Mouse (Mus musculus) hindbrain, embryonic 16.5 days (tissue): ENCODE measurements around the gene Gsk3a. TPM values are rescaled to one million over a fixed set of nuclear protein-coding genes. Genes with fewer than 3 reads are reported as not detected.

ENCODE experiments used
- ATAC-seq: fragments of 200-750 bp; cut with Nextera tagmentation; 2 replicates; pipeline ENCODE4 v1.8.0; 2017; ENCODE audit warnings: moderate TSS enrichment, moderate library complexity
- H3K27ac ChIP-seq: fragments of 300-500 bp; sonication (generic); 2 replicates; pipeline ENCODE4 v1.5.1; 2014; ENCODE audit warnings: low read depth, mild to moderate bottlenecking, control low read depth, low read length, moderate library complexity
- H3K27me3 ChIP-seq: fragments of 300-500 bp; sonication (generic); replicated peaks from 2 replicates; pipeline ENCODE4 v1.6.1; 2014; ENCODE audit warnings: low read length; ENCODE audit not compliant: control insufficient read depth, insufficient read depth
- H3K36me3 ChIP-seq: fragments of 300-500 bp; sonication (generic); 2 replicates; pipeline ENCODE4 v1.6.1; 2014; ENCODE audit warnings: mild to moderate bottlenecking, low read length, moderate library complexity, mixed read lengths; ENCODE audit not compliant: control insufficient read depth, insufficient read depth
- H3K4me1 ChIP-seq: fragments of 300-500 bp; sonication (generic); 2 replicates; pipeline ENCODE4 v1.6.1; 2014; ENCODE audit warnings: low read depth, low read length; ENCODE audit not compliant: control insufficient read depth, insufficient read depth
- H3K4me2 ChIP-seq: fragments of 300-500 bp; sonication (generic); 2 replicates; pipeline ENCODE4 v1.6.1; 2014; ENCODE audit warnings: mild to moderate bottlenecking, low read length, control low read depth, moderate library complexity
- H3K4me3 ChIP-seq: fragments of 300-500 bp; sonication (generic); 2 replicates; pipeline ENCODE4 v1.5.1; 2014; ENCODE audit warnings: mild to moderate bottlenecking, low read length, control low read depth, moderate library complexity
- H3K9ac ChIP-seq: fragments of 300-500 bp; sonication (generic); 2 replicates; pipeline ENCODE4 v1.6.1; 2014; ENCODE audit warnings: low read depth, mild to moderate bottlenecking, control low read depth, low read length, moderate library complexity
- H3K9me3 ChIP-seq: fragments of 300-500 bp; sonication (generic); 2 replicates; pipeline ENCODE4 v1.6.1; 2014; ENCODE audit warnings: mild to moderate bottlenecking, low read length, moderate library complexity; ENCODE audit not compliant: control insufficient read depth
- WGBS: fragments of 180-500 bp; shearing (Covaris S2); extraction: QIAGEN DNeasy Blood & Tissue Kit; methylation state at CpG from one replicate; pipeline ENCODE4 v1.1.7; 2014; 5-methylcytosine and 5-hydroxymethylcytosine counted together
- polyA plus RNA-seq: library from polyadenylated mRNA; unstranded; fragments of >200 nt; fragmentation: Nextera tagmentation; extraction: Ambion mirVana; gene quantifications from 2 replicates; pipeline ENCODE4 v1.2.1, GENCODE M21; 2015

Gsk3a gene
- 13.0 and 16.4 TPM in 2 replicates for polyA plus RNA-seq

- Histone ChIP-seq H3K36me3 (peaks cover 16% of the 10 kb centered on the region), H3K9me3 (no peaks in the 10 kb centered on the region), H3K27ac (peak within 1 kb of the TSS; percentile 91), H3K4me3 (peak within 1 kb of the TSS; percentile 83), H3K4me2 (peak within 1 kb of the TSS; percentile 78), H3K4me1 (peaks cover 28% of the 10 kb centered on the region), H3K27me3 (no peaks in the 10 kb centered on the region), H3K9ac (peak within 1 kb of the TSS; percentile 98)
- ATAC-seq = peak; percentile 89
- WGBS = under 1% methylated on average over 50 of the region's 76 CpGs
These were observed at the start of gene Gsk3a for GRCm38 (mm10) chr7:25237249-25238014. TSS of gene Gsk3a (minus strand) at chr7:25237851.

- H3K36me3 ChIP-seq = peaks cover 66% of the 10 kb centered on the region
- no peak overlapping the region for H3K4me3 ChIP-seq
- H3K27me3 ChIP-seq = no peaks in the 10 kb centered on the region
- H3K27ac ChIP-seq = no peak overlapping the region
- ATAC-seq = no peak
- H3K4me1 ChIP-seq = peaks cover 19% of the 10 kb centered on the region
- WGBS = 77% methylated on average over 8 of the region's 8 CpGs
- no peak overlapping the region for H3K4me2 ChIP-seq
- H3K9me3 ChIP-seq = no peaks in the 10 kb centered on the region
- no peak overlapping the region for H3K9ac ChIP-seq
These were observed 49.3 kb upstream of the Gsk3a start for GRCm38 (mm10) chr7:25286989-25287388.

DNA sequence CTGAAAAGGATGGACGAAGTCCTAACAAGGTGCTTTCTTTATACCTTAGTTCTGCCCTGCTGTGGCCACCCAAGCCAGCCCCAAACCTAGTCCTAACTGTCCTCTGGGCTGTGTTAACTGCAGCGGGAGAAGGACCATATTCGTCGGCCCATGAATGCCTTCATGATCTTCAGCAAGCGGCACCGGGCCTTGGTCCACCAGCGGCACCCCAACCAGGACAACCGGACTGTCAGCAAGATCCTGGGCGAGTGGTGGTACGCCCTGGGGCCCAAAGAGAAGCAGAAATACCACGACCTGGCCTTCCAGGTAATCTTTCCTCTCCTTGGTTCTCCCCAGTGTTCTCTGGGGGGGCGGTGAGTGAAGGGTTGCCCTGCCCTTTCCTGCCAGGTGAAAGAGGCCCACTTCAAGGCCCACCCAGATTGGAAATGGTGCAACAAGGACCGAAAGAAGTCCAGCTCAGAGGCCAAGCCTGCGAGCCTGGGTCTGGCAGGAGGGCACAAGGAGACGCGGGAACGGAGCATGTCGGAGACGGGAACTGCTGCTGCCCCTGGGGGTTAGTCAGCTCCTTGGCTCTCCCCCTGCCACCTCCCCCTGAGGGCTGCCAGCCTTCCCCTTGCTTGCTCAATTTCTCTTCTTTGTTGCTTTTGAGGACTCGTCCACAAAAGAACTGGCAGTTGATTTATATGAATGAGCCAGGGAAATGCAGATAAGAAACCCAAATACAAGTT lies 48.0 kb upstream of the Gsk3a start:
- ATAC-seq = no peak
- 87% methylated on average over 20 of the region's 20 CpGs for WGBS
- no peak overlapping the region for H3K4me2 ChIP-seq
- no peak overlapping the region for H3K9ac ChIP-seq
- H3K27me3 ChIP-seq = no peaks in the 10 kb centered on the region
- no peak overlapping the region for H3K27ac ChIP-seq
- H3K36me3 ChIP-seq = peaks cover 56% of the 10 kb centered on the region
- H3K9me3 ChIP-seq = no peaks in the 10 kb centered on the region
- H3K4me1 ChIP-seq = peaks cover 29% of the 10 kb centered on the region
- H3K4me3 ChIP-seq = no peak overlapping the region

- peak overlapping the region; percentile 73; the same call in 1 of the 2 replicates for H3K4me2 ChIP-seq
- no peaks in the 10 kb centered on the region for H3K9me3 ChIP-seq
- ATAC-seq = no peak
- WGBS = 56% methylated on average over 5 of the region's 5 CpGs
- H3K36me3 ChIP-seq = peaks cover 48% of the 10 kb centered on the region
- peaks cover 38% of the 10 kb centered on the region for H3K4me1 ChIP-seq
- H3K4me3 ChIP-seq = no peak overlapping the region
- no peaks in the 10 kb centered on the region for H3K27me3 ChIP-seq
- H3K9ac ChIP-seq = 0 out of 2 replicates have a peak overlapping the region, but pooled peaks have one; percentile 23
- no peak overlapping the region for H3K27ac ChIP-seq
These were observed 47.1 kb upstream of the Gsk3a start for GRCm38 (mm10) chr7:25284766-25285165.

GRCm38 (mm10) chr7:25284171-25284570 lies 46.5 kb upstream of the Gsk3a start:
- WGBS = 68% methylated on average over 2 of the region's 2 CpGs
- Histone ChIP-seq H3K9ac (peak overlapping the region; percentile 89), H3K4me2 (peak overlapping the region; percentile 73), H3K4me3 (peak overlapping the region; percentile 73), H3K27ac (peak overlapping the region; percentile 54), H3K4me1 (peaks cover 43% of the 10 kb centered on the region), H3K9me3 (no peaks in the 10 kb centered on the region), H3K27me3 (no peaks in the 10 kb centered on the region), H3K36me3 (peaks cover 42% of the 10 kb centered on the region)
- no peak for ATAC-seq

GRCm38 (mm10) chr7:25283637-25284036 lies 46.0 kb upstream of the Gsk3a start:
- no peak for ATAC-seq
- 12% methylated on average over 5 of the region's 5 CpGs for WGBS
- Histone ChIP-seq H3K36me3 (peaks cover 37% of the 10 kb centered on the region), H3K4me3 (peak overlapping the region; percentile 73), H3K27me3 (no peaks in the 10 kb centered on the region), H3K4me1 (peaks cover 43% of the 10 kb centered on the region), H3K4me2 (peak overlapping the region; percentile 73), H3K27ac (peak overlapping the region; percentile 54), H3K9ac (peak overlapping the region; percentile 89), H3K9me3 (no peaks in the 10 kb centered on the region)

DNA sequence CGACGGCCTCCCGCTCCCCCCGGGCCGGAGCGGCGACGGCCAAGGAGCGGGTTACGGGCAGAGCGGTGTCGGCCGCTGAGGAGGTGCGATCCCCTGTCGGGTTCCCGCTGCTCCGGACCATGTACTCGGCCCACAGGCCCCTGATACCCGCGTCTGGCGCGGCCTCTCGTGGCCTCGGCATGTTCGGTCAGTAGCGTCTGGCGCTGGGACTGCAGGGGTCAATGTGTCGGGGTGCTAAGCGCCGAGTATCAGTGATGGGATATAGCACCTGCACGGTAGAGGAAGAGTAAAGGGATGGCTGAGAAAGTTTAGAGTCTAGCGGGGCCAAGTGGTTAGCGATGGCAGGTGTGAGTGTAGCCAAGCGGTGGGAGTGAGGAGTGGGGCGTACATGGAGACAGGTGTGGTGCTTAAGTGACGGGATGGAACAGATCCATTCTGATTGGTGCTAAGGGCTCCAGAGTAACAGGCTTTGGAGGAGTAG lies 45.1 kb upstream of the Gsk3a start:
- H3K9ac ChIP-seq = peak overlapping the region; percentile 89
- under 1% methylated on average over 19 of the region's 36 CpGs for WGBS
- peak overlapping the region; percentile 73 for H3K4me3 ChIP-seq
- H3K4me2 ChIP-seq = peak overlapping the region; percentile 73
- no peaks in the 10 kb centered on the region for H3K27me3 ChIP-seq
- H3K9me3 ChIP-seq = no peaks in the 10 kb centered on the region
- peaks cover 28% of the 10 kb centered on the region for H3K36me3 ChIP-seq
- ATAC-seq = peak; percentile 7; the same call in 1 of the 2 replicates
- H3K27ac ChIP-seq = peak overlapping the region; percentile 99
- peaks cover 46% of the 10 kb centered on the region for H3K4me1 ChIP-seq

GRCm38 (mm10) chr7:25281734-25282601 lies 44.3 kb upstream of the Gsk3a start:
- no peaks in the 10 kb centered on the region for H3K27me3 ChIP-seq
- peak overlapping the region; percentile 73 for H3K4me2 ChIP-seq
- H3K27ac ChIP-seq = peak overlapping the region; percentile 99
- peak; percentile 71 for ATAC-seq
- H3K4me3 ChIP-seq = peak overlapping the region; percentile 73
- H3K36me3 ChIP-seq = peaks cover 21% of the 10 kb centered on the region
- WGBS = under 1% methylated on average over 102 of the region's 108 CpGs
- no peaks in the 10 kb centered on the region for H3K9me3 ChIP-seq
- peak overlapping the region; percentile 89 for H3K9ac ChIP-seq
- H3K4me1 ChIP-seq = peaks cover 52% of the 10 kb centered on the region
